Mouse (Mus musculus): Measurements from ENCODE around the gene Otulinl. TPM values are rescaled to one million over a fixed set of nuclear protein-coding genes. Genes with fewer than 3 reads are reported as not detected.

The Otulinl gene
- total RNA-seq, 2 experiments from 2014 or later: 7.6 to 8.4 TPM

GRCm38 (mm10) chr15:27616159-27616558 lies 65.2 kb downstream of the Otulinl start:
- DNase-seq: peak; percentile 45

DNA sequence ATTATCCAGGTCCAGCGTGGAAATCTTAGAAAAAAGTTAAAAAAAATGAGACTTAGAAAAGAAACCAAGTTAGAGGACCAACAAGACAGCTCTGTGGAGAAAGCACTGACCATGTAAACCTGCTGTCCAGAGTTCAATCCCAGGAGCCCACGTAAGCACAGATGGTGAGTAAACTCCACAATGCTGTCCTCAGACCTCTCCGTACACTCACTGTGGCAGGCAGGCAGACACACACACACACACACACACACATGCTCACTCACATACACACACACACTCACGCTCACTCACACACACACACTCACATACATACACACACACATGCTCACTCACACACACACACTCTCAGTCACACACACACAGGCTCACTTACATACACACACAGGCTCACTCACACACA lies 68.1 kb downstream of the Otulinl start:
- DNase-seq: no peak

- peak; percentile 71 for DNase-seq
These were observed 68.7 kb downstream of the Otulinl start for GRCm38 (mm10) chr15:27612533-27613221.

GRCm38 (mm10) chr15:27609554-27609953 lies 71.8 kb downstream of the Otulinl start:
- no peak for DNase-seq

GRCm38 (mm10) chr15:27605252-27605651 lies 76.1 kb downstream of the Otulinl start:
- DNase-seq: no peak

Other genes starting within 250 kb of the Otulinl start
- gene Ank, start 214.9 kb downstream of the Otulinl start, total RNA-seq (2021): 10 to 100 TPM; 30.1 to 33.3 TPM
- 10 to 100 TPM; 32.8 to 35.7 TPM for gene Otulin, start 50.9 kb downstream of the Otulinl start, total RNA-seq (2021)